Mouse (Mus musculus) spleen, postnatal 14 days (tissue): ENCODE results near the gene Tnks1bp1.

ENCODE experiments used
- DNase-seq, 2 experiments: peaks; one replicate each; pipeline ENCODE4 v3.0.0; 2021 to 2022; ENCODE audit warnings: low spot score in 2 of 2

Tnks1bp1 gene

DNA sequence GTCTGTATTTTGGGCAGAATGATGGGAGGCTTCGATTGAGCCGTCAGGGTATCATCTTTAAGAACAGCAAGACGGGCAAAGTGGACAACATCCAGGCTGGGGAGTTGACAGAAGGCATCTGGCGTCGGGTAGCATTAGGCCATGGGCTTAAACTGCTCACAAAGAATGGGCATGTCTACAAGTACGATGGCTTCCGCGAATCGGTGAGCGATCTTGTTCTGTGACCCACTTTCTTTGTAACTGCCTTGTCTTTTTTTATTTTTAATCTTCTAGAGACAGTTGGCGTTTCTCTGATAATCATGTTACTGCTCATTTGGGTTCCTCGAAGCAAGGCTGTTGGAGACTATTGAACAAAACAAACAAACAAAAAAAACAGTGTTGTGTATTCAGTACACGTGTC is 9.5 kb upstream of the Tnks1bp1 start:
- no peak for DNase-seq

DNA sequence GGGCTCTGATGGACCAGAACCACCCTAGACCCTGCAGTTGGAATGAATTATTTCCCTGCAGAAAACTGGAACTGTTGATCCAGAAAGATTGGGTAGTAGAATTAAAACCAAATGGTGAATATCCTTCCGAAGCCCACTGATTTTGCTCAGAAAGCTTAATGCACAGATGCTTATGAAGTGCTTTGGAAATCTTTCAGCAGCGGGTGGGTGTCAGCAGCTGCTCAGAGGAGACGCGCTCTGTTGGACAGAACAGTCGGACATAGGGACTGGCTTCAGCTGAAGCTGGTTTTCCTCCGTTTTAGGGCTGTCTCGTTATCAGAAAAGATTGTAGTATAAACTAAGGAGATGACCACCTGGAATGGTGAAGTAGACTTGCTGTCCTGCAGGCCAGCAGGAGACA is 4.2 kb upstream of the Tnks1bp1 start:
- DNase-seq, result no peak

DNA sequence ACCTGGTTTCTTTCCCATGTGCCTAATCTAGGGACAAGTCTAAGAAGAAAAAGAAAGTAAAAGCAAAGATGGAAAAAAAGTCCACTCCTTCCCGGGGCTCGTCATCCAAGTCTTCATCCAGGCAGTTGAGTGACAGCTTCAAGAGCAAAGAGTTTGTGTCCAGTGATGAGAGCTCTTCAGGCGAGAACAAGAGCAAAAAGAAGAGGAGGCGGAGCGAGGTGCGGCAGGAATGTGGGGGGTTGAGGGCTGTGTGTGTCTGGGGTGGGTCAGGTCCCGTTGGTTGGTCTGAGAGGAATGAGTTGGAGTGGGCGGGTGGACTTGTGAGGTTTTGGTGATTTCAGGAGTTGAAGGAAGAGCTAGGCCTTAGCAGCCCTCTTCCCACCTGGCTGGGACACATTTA is 1.6 kb upstream of the Tnks1bp1 start:
- DNase-seq, result no peak

DNA sequence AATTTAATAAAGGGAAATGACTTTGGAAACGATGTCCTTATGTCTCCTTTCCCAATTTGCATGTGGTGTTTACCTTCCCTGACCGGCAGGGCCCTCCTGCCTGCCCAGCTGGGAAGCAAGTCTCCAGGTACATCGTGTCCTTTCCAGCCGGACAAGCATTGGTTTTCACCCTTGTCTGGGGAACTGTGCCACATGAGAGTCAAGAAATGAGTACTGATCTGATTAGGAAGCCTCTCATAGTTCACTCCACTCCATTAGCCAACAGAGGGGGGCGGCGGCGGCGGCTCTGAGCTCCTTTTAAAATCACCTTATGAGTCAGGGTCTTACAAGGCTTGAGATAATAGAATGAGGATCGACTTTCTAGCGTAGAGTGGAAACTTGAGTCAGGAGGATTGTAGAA is 741 bp upstream of the Tnks1bp1 start:
- no peak for DNase-seq

DNA sequence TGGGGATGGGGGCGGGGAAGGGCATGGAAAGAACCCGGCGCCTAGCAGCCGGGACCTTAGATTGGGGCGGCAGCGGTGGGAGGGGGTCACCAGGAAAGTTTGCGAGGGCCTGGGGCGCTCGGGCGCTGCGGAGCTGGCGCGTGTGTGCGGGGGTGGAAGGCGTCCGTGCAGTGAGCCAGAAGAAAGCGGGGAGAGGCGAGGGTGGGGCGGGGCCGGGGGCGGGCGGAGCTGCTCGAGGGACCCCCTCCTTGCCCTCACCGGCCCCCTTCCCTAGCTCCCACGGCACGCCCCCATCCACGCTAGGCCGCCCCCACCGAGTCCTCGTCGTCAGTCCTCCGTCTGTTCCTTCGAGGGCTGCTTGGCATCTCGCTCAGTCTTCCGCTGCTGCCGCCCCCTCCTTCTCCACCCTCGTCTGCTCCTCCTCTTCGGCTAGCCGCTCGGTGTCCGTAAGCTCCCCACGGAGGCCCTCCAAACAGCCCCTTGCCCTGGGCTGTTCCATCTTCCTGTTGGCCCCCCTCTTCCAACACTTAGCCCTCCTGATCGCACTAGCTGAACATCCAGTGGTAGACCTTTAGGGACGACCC is 438 bp downstream of the Tnks1bp1 start:
- DNase-seq, result no peak

DNA sequence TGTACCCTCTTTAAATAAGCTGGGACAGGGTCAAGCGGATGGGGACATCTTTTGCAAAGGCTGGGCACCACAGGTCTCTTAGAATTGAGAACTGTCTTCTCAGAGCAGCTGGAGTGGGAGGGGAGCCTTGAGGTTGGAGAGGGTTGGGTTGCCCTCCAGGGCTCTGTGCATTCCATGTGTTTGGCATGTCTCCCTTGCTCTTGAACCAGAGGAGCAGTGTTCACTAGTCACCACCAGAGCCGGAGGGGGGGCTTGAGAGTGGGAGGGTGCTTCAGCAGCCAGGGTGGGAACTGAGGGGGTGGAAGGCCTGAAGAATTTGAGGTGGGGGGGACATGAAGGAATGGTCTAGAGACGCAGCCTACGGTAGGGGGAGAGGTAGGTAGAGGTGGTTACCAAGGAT is 1.5 kb downstream of the Tnks1bp1 start:
- DNase-seq, result no peak

DNA sequence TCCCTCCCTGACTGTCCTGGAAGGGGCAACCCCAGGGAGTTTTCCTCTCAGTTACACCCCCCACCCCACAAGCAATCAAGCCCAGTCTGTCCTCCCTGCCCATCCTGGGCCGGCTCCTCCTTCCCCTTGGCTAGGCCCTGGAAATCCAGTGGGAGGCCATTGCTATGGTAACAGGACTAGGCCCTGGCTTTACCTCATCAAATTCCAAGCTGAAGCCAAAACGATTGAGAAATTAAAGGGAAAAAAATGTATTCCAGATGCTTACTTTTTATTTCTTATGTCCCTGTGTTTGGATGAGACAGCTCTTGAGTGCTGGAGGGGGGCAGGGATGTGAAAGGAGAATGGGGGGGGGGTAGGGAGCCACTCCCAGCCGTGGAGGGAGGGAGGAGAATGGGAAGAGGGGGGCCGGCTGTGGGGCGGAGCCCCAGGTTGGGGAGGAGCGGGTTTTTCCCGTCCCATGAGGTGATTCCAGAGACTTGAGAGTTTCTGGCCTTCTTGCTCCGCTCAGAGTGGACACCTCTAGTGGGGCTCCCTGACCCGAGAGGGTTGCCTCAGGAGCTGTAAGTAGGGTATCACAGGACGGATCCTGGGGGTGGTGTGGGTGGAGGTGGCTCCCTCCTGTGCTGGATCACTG is 2.3 kb downstream of the Tnks1bp1 start:
- no peak for DNase-seq

DNA sequence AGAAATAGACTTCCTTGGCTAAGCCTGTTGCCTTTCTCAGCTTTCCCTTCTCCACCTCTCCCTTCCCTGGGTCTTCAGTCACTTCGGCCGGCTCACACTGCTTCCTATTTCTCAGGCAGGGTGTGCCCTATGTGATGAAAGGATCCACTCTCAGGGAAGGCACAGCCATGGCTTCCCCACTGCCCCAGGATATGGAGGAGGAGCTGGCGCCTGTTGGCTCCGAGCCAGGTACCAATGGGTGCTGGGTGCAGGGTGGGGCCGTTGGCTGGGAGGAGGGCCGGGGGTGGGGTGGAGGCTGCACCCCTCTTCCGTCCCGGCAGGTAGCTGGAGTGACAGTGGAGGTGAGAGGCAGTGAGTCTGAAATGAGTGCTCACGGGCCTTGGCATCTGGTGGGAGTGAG is 2.9 kb downstream of the Tnks1bp1 start:
- no peak for DNase-seq

DNA sequence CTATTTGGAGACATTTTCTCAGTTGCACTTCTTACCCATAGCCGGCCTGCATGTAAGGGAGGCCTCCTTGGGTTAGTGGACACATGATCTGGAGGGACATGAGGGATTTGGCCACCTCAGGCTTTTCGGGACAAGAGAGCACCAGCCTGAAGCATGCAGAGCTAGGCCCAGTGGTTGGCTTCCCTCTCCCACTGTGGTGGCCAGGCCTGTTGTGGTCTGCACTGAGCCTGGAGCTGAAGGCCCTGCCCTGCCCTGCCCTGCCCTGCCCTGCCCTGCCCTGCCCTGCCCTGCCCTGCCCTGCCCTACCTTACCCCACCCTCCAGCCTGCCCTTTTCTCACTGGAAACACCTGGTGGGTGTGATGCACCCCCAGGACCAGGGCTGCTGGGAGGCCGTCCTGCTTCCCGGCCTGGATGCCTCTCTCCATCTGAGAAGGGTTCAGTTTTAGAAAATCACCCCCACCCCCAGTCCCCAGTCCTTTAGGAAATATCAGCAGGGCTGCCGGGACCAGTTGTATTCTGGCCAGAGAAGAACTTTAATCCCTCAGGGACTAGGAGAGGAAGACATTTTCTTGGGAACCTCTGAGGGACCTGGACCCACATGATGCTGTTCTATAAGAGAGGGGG is 5.5 kb downstream of the Tnks1bp1 start:
- DNase-seq, result no peak

DNA sequence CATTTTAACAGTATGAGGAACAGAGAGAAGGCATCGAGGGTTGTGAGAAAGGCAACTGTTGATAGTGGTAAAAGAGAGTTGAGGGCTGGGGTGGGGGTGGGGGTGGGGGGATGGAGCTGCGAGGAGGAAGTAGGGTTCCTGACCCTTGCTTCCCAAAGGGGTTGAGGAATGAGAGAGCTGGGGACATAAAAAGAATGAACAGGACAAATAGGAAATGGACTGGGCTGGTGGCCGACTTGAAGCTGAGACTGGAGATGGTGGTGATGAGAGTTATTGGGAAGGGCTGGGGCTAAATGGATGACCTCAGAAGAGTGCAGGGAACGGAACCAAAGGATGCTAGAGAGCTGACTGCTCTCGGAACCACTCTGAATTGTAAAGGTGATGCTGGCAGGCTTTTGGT is 8.9 kb downstream of the Tnks1bp1 start:
- no peak for DNase-seq

DNA sequence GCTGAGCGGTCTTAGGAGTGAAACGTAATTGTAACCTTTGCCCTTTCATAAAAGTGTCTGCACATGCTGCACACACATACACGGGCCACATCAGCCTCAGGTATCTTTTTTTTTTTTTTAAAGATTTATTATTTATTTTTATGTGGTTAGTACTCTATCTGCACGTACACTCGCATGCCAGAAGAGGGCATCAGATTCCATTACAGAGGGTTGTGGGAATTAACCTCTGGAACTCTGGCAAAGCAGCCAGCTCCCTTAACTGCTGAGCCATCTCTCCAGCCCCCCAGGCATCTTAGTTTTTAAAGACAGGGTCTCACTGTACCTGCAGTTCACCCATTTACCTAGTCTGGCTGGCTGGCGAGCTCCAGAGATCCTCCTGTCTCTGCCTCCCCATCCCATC is 11.9 kb downstream of the Tnks1bp1 start:
- DNase-seq, result no peak

DNA sequence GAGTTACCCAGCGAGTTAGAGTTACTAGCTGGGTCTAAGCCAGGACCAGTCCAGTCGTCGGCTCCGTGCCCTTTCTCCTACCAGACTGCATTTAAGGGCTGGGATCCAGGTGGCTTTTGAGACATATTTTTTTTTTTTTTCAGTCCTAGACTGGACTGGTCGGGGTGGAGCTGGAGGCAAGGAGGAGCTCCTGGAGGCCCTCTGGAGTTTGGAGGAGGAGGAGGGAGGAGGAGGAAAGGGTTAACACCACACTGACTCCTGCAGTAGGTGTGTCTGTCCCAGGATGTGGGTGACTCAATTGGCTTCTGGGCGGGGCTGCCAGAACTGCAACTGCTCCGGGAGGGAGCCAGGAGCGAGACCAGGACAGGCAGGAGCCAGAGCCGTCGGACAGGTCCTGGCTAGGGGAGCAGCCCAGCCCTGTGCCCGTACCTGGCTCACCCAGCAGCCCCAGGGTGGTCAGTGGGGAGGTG is 12.8 kb downstream of the Tnks1bp1 start:
- no peak for DNase-seq

DNA sequence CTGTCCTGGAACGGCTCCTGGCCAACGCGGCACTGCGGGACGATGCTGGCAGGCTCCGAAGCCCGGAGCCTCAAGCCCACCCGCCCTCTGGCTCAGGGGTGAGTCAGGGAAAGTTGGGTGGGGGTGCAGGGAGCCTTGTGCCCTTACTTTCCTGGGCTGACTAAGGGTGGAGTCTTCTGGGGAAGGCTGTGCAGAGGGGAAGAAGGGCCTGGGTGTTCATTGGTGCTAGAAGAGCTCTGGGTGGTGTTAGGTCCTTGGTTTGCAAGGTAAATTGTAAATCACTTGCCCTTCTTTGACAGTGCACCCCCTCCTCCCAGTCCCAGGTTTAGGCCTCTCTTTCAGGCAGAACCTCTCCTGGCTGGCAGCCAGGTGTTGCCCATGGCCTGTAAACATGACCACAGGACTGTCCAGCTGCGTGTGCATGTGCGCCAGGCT is 13.3 kb downstream of the Tnks1bp1 start:
- DNase-seq, result no peak

DNA sequence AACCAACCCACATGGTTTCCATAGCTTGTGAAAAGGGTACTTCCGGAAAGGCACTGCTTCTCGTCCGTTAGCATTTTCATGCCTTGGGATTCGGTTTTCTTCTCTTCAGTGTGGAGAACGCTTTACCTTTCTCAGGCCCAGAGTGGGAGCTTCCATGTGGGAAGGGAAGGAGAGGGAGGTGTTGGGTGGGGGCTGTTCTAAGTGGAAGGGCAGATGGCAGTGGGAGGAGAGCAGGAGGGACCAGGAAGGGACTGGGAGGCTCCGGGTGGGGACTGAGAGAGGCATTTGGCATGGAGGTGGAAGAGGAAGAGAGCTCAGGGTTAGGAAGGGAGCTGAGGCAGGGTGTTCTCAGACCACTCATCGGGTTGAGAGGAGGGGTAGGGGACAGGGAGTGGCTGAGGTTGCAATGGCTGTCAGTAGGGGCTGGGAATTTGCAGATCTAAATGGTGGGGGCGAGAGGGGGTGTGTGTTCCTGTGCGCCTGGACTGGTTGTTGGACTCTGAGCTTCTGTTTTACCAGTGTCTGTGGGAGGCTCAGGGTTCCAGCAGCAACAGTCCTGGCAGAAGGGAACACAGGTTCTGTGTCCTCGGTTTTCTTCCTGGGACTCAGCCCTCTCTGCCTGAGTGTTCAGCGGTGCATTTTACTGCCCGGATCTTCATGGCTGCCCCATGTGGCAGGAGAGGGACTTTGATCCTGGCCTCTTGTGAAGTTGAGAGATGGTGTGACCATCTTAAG is 17.5 kb downstream of the Tnks1bp1 start:
- DNase-seq, result no peak

DNA sequence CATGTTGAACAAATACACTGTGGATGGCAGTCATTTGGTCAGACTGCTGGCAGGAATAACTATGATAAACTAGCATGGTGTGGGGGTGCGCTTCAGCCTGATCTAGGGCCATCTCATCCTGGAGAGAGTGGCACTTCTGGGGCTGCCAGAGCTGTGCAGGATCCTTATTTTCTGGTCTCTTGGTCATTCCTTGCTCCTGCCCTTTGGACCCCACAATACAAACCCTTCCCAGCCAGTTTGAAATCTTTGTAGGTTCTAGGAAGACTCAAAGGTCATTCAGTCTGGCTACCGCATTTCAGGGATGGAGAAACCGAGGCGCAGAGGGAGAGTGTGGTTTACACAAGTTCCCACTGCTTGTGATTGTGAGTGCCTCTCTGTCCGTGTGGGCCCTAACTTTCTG is 19.1 kb downstream of the Tnks1bp1 start:
- no peak for DNase-seq

DNA sequence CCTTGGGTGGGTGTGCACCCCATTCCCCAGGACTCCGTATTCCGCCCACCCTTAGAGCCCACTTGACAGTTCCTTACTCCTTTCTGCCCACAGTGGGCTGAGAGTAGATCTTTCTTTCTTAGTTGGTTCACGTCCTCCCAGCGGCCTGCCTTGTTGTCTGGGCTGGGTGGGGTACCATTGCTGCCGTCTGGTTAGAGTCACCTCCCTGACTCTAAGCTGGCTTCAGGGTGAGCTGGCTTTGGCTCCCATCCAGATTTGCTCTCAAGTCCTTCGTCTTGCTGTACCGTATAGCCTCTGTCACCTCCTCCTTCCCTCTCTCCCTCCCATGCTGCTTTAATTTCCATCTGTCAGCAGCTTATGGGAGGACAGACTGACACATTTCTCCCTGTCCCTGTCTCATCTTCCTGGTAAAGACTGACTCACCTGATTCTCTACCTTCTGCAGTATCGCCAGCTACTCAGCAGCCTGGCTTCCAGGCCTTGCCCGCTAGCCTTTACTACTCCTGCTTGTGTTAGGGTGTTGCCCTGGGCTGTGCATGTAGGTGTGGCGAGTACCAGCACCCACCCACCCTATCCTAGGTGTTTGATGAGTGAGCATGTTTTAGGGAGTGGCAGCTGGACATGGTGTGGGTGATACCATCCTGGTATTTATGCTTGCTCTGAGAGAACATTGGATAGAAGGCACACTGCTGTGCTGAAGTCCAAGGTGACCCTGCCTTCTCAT is 20.2 kb downstream of the Tnks1bp1 start:
- no peak for DNase-seq

DNA sequence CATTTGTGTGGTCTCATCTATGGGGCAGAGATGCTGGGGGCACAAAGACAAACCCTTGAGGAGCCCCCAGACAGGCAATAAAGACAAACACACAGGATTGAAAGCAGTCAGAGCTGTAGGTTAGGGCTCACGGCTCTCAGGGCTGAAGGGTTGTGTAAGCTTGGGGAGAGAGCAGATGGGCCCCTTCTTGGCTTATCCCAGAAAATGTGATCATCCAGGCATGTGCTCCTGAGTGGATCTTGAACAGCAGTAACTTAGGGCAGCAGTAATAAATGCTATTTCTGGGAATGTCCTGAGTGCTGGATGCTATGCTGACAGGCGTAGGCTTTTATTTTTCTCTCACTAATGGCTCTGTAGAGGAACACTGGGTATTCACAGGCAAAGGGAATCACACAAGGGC is 20.8 kb downstream of the Tnks1bp1 start:
- DNase-seq, result no peak

DNA sequence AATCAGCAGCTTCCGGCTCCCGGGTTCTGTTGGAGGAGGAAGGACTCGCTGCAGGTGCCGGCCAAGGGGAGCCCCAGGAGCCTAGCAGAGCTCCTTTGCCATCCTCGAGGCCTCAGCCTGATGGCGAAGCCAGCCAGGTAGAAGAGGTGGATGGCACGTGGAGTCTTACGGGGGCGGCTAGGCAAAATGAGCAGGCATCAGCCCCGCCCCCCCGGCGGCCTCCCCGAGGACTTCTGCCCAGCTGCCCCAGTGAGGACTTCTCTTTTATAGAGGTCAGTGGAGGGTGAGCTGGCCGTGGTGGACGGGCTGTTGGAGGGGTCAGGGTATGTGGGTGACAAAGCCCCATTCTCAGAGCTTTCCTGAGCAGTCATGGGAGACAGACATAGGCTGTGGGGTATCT is 22.3 kb downstream of the Tnks1bp1 start:
- no peak for DNase-seq

DNA sequence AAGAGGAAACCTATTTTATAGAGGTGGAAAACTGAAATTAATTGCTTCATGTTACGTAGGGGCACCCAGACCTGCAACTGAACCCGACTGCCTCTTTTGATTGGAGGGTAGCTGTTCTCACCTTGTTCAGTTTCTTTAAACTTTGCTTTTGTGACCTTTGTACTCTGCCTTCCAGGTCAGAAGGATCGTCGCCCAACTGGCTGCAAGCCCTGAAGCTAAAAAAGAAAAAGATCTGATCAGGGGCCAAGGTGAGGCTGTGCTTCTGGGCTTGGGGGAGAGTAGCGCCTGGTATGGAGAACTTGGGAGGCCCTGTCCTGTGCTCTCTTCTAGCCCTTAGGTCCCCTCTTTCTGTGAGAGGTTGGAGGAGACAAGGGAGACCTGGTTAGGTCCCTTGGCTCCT is 24.1 kb downstream of the Tnks1bp1 start:
- no peak for DNase-seq

DNA sequence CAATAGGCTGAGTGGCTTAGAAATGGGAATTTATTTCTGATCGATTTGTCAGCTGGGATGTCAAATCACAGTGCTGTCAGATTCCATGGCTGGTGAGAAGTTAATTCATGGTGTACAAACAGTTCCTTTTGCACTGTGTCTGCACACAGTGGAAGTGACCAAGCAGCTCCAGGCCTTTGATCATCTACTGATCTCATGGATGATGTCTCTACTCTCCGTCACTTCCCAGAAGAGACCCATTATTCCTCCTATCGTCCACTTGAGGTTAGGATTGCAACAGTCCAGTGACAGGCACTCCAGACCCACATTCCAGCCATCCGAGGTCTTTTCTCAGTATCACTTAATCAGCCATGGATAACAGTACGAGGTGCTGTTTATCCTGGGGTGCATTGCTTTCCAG is 25.9 kb downstream of the Tnks1bp1 start:
- DNase-seq, result no peak

DNA sequence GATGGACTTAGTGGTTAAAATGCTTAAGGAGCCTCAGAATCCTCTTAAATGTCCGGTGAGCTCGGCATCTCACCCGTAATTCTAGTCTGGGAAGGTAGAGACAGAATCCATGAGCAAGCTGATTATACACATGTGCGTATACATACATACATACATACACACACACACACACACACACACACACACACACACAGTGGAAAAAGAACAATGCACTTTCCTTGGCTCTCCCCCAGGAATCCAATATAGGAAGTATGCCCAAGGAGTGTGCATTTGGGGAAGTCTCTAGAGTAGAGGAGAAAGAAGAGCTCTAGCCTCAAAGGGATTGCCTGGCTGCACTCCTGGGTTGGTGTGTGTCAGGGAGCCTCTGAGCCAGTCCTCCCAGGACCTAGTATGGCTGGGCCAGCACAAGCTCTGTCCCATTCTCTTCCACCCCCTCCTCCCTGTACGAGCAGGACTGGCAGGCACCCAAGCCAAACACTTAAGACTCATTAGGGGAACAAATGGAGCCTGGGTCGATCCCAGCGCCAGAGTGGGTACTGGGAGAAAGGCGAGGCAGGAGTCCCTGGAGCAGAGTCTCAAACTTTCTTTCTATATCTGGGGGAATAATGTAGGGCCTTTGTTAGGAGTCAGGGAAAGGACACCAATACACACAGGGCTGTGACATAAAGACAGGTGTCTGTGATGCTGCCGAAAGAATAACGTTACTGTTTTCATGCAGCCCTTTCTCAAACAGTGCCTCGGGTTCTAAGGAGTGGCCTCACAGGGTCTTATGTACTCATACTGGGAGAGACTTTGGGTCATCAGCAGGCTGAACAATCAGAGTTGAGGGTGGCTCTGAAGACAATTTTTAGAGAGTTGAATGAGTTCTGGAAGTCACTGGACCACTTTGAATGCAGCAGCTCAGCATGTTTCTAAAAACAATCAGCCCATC is 41.2 kb downstream of the Tnks1bp1 start:
- no peak for DNase-seq
